Mouse (Mus musculus) adrenal gland, adult 8-10 months (tissue): ENCODE measurements around the gene Igsf23. TPM values are rescaled to one million over a fixed set of nuclear protein-coding genes. Genes with fewer than 3 reads are reported as not detected.
A peak's percentile ranks its signal among the peaks of the same experiment; 100 is the strongest.
"Not testable (repeated sequence)": the region's sequence is repeated elsewhere in the genome, so short reads cannot be mapped to it uniquely, and the experiment has no call there.

Experiments used
- DNase-seq: peaks from one replicate; pipeline ENCODE4 v3.0.0; 2022
- total RNA-seq, 4 experiments: library from RNA; stranded (reverse); gene quantifications; 2 replicates each; pipeline ENCODE4 v1.2.4; 2022

Igsf23 gene
- total RNA-seq, result not detected

DNA sequence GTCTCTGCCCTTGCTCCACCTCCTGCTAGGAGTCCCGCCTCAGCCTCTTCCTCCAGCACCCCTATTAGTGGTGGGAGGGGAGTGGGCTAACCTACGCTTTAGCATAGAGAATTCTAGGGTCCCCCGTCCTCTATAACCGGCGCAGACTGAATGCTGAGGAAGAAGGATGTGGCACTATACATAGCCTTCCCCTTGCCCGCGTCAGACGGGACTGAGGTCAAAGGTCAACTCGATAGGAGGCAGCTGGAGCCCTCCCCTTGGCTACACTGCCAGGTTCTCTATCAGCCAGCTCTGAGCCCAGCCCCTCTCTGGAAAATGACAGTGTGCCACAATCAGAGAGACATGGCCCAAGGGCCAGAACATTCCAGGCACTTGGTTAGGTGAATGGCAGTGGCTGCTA is at the start of gene Igsf23:
TSS of gene Igsf23 (minus strand) at position 168 of the 400 bp plus-strand sequence.
- DNase-seq, result no peak

DNA sequence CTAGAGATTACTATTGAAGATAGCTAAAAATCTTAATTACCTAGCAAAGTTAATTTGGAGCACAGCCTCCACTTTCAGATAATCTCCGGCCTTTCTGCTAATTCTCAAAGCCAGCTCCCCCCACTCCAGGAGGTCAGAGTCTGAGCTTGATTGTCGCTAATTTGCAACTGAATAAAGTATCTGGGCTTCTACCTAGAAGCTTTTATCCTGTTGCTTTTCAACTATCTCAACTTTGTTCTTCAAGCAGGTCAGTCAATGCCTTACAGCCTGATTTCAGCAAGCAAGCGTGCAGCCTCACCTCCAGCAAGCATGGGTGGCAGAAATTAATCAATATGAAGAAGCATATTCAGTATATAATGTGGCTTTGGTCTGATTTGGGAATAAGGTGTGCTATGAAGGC is 46.2 kb upstream of the Igsf23 start:
- DNase-seq, result not testable (repeated sequence)

DNA sequence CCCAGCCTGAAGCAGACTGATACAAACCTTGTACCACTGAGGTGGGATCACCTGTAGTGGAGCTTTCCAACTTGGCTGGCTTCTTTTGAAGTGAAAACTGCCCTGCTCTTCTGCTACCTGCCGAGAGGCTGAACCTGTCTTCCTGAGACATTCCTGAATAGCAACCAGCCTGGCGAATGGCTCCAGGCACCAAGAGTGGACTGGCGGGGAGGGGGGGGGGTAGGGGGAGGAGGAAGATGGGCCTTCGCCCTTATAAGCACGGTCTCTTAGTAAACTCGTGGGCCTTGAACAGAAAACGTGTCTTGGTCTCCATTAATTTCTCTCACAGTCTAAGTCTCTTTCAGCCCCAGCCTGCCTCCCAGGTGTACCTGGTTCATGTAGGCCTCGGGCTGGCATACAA is 40.6 kb upstream of the Igsf23 start, which contains the start of gene Nlrp9b:
TSS of gene Nlrp9b (plus strand) at position 301 of the 400 bp plus-strand sequence.
- not testable (repeated sequence) for DNase-seq

DNA sequence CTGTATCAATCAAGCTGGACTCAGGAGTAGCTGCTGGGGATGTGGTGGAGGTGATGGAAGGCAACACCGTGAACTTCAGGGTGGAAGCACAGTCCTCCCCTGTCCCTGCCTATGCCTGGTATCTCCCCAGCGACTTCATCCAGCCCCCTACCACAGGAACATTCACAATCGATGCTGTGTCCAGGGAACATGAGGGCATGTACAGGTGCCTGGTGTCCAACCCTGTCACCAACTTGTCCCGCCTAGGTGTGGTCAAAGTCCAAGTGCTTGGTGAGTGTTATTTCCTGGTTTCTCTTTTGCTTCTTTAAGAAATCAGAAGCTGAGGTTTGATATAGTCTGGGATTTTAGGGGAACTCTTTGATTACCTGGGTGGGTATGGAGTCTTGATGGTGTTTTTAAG is 21.0 kb upstream of the Igsf23 start:
- DNase-seq, result no peak

DNA sequence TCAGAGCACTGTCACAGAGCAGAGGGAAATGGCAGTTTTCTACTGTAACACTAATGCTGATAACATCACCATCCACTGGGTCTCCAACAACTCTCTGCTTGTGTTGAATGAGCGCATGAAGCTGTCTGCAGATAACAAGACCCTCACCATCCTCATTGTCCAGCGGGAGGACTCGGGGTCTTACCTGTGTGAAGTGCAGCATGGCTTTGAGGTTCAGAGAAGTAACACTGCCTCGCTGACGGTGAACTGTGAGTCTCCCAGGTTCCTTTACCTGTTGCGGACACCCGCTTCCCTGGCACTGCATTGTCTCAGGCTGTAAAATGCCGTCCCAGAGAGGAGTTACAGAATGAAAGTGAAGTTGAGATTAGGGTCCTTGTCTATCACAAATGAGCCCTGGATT is 19.6 kb upstream of the Igsf23 start:
- DNase-seq, result no peak

DNA sequence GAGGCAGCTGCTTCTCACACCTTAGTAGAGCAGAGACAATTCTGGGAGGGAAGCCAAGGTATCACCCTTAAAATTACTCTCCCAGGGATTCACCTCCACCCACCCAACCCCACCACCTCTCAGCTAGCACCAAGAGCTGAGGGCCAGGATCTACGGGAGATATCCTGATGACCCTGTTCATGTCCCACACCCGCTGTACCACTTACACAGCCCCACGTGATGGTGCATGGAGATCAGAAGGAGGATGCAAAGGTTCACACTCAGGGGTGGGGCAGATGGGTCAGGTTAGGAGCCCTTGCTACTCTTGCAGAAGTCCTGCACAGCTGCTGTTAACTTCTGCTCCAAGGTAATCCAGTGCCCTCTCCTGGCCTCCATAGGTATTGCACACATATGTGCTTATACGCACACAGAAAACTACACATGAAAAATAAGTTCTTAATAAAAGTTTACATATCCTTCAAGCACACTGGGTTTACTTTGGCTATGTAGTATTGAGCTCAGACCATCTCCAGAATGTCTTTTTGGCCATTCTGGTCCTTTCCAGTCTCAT is 19.1 kb upstream of the Igsf23 start:
- no peak for DNase-seq

DNA sequence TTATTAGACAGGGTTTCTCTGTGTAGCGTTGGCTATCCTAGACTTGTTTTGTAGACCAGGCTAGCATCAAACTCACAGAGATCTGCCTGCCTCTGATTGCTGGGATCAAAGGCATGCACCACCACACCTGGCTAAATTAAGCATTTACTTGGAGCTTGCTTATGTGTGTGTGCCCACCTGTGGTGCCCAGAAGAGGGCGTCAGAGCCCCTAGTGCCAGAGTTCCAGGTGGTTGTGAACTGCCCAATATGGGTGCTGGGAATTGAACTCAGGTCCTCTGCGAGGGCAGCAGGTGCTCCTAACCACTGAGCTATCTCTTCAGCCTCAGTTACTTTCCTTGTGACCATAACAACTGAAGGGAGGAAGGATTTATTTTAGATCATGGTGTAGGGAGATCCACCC is 18.6 kb upstream of the Igsf23 start:
- no peak for DNase-seq

DNA sequence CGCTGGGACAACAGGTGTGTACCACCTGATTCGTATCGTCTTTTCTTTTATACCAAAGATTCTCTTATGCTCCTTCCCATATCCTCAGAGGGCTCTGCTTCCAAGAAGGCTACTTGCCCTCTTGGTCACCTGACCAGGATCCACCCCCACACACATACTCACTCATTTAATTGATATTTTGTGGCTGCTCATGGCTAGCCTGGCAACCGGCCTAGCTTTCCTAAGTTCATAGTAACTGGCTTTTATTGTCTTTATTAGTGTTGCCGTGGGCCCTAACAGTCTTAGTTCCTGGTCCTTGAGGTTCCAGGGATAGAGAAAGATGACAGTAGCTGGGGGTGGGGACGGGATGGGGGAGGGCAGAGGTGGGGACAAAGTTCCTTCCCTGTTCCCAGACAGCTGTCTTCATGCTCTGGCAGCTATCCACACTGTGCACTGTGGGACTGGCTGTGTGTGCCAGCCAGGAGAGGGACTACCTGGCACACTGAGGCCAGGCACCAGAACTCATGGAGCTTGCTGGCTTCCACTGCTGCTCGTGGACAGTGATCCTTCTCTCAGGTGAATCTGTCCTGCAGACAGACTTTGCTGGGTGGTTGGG is 14.5 kb upstream of the Igsf23 start, which contains the start of gene Ceacam20:
TSS of gene Ceacam20 (plus strand) at position 428 of the 595 bp plus-strand sequence.
- no peak for DNase-seq

DNA sequence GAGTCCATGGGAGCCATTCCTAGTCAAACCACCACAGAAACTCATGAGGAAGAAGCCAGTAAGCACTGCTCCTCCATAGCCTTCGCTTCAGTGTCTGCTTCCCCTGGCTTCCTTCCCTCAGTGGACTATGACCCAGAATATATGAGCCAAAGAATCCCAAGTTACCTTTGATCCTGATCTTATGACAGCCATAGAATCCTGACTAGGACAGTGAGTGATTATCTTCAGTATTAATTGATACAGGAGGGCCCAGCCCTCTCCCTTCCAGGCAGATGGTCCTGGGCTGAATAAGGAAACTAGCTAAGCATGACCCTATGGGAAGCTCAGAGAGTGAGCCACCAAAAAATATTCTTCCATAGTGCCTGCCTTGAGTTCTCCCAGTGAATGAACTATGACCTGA is 11.9 kb upstream of the Igsf23 start:
- no peak for DNase-seq

DNA sequence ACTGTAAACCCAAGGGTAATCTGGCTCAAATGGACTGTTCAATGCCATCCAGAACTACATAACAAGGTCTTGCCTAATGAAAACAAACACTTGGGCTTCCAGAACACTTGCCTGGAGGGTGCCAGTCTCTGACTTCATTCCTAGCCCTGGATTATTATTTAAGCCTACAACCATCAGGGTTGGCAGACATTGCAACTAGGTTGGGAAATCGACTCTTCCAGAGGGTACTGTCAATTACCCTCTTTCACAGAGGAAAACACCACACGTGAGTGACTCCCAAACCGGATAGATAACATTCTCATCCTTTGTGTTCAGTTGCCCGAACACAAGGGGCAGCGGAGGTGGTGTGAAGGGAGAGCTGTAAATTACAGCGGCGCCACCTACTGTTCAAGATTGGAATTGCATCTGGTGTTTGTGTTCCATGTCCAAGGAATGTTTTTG is 5.8 kb upstream of the Igsf23 start:
- peak; percentile 82 for DNase-seq

DNA sequence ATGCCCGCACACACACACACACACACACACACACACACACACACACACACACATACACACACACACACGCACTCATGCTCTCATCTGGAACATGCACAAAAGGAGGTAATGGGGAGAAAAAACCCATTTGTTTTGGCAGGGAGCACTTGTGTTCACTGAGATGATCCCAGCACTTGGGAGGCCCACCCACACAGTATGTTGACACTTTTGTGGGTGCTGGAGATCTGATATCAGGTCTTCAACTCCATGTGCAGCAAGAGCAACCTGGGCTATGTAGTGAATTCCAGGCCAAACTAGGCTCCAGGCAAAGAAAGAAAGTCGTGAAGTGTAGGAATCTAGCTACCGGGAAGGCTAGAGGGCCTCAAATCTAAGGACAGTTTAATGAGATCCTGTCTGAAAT is 5.3 kb upstream of the Igsf23 start:
- no peak for DNase-seq

DNA sequence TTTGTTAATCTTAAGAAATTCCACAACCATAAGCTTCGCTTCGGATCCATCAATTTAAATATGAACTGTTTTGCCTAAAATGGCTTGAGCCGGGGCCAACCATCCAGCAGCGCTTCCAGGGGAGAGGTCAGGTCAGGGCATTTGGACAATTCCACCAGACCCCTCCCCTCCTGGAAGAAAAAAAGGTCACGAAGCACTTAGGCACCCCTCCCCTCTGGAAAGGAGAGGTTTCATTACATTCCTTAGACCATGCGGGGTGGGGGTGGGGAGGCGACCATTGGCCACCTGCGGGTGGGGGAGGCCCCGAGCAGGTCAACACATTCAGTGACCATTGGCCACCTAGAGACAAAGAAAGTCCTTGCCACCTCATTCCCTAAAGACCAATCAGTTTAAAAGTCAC is 2.5 kb upstream of the Igsf23 start:
- DNase-seq, result no peak

DNA sequence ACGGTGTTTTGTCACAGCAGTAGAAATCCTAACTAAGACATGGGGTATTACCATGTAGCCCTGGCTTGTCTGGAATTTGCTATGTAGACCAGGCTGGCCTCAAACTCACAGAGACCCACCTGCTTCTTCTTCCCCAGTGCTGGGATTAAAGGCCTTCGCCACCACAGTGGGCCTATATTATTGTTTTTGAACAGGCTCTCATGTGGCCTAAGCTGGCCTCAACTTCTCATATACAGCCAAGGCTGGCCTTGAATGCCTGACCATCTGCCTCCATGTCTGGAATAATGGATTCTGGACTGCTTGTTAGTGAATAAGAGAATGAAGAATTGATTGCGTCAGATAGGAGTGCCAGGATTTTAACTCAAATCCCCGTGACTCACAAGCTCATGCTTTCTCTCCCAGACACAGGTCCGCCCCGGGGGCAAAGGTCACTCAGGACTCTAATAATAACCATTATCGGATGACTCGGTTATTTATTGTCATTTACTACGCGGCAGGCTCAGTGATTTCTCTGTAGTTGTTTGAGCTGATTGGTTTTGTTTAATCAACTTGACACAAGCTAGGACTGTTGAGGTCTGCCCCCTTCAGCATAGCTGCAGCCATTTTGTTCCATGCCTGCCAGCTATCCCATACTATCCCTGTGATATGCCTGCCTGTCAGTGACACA is 1.9 kb upstream of the Igsf23 start:
- DNase-seq, result peak; percentile 48

DNA sequence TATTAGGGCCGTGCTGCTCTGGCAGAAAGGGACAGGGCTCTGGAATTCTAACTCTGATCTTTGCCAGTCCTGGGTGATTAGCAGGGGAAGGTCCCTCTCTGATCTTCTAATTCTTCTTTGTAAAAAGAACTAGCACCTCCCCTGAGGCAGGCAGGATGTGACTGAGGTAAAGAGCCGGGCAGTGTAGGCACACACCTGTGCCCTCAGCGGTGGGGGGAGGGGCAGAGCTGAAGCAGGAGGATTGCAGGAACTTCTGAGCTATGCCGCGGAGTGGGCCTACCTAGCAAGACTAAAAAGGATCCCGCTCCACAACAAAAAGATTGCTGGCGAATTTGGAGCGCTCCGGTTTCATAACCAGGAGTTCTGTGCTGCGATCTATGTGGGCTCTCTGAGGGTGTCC is 560 bp downstream of the Igsf23 start:
- no peak for DNase-seq

DNA sequence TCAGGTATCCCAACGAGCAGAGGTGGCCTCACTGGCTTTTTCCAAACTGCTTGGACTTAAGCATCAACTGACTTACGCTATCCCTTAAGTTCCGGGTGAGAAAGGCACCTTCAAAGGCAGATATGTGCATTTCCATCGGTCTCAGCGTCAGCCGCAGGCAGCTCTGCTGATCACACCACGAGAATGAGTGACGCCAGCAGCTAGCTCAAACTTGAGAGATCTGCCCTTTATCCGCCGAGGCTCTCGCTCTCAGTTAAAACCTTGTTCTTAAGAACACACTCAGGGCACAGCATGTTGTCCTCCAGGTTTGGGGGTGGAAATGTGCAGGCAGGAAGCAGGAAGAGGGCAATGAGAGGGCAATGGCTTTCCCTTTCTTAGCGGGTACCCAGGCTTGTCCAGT is 1.6 kb downstream of the Igsf23 start:
- no peak for DNase-seq

DNA sequence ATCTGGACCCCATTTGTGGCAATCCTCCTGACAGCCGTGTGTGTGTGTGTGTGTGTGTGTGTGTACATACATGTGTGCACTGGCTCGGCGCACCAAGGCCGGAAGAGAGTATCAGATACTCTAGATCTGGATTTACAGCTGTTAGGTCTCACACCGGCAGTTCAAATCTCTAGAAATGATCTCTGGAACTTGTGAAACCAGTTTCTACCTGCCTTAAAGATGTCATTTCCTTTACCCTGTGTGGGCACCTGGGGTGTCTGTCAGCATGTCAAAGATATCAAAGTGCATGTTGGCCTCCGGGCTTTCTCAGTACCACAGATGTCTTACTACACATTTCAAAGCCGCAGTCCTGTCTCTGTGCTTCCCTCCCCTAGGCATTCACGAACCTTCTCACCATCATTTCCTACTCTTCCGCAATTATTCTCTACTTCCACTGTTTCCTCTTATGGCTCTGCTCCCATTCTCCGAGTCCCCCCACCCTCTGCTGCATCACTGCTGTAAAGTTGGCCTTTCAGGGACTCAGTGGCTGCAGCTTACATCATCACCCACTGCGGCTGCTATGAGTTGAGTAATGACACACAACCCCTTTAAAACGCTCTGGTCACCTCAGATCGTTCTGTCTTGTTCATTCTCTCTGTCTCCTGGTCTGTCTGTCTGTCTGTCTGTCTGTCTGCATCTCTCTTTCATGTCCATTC is 4.6 kb downstream of the Igsf23 start:
- DNase-seq, result no peak

DNA sequence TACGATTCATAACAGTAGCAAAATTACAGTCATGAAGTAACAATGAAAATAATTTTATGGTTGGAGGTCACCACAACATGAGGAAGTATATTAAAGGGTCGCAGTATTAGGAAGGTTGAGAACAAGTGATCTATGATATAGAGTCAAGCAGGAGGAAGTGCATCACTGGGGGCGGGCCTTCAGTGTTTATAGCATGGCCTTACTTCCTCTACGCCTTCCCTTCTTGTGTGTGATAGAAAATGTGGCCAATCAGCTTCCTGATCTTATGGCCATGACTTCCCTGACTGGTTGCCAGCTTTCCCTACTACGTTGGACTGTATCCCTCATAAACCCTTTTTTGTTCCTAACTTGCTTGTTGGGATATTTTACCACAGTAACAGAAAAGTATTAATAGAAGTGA is 5.4 kb downstream of the Igsf23 start:
- no peak for DNase-seq

DNA sequence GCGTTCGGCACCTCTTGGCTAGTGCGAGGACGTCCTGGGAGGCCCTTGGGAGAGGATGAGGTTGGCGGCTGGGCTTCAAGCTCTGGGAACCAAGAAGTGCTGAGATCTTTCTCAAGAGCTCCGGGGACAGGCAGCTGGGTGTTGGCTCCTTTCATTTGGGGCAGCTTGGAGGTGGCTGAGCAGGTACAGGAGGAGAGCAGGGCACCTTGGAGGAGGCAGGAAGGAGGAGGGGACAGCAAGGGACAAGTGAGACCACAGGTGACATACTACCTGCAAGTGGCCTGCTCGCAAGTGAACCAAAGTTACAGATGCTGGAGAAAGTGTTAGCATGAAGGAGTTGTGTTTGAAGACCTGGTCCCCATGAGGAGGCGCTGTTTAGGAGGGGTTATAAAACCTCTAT is 5.8 kb downstream of the Igsf23 start:
- no peak for DNase-seq

DNA sequence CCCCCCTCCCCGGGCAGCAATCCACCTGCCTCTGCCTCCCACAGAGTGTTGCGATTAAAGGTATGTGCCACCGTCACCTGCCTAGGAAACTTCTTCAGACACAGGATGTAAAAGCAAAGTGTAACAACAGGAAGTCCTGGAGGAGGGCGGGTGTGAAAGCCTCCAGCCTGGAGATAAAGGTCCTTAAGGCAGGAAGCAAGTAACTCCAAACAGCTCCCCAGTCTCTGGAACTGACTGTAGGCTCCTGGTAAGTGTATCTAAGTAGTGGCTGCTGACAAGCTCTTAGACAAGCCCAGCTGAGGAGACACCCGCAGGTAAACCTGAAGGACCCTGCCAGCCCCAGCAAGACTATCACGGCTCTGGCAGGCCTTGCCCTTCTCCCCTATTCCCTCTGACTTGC is 10.3 kb downstream of the Igsf23 start:
- DNase-seq, result no peak

DNA sequence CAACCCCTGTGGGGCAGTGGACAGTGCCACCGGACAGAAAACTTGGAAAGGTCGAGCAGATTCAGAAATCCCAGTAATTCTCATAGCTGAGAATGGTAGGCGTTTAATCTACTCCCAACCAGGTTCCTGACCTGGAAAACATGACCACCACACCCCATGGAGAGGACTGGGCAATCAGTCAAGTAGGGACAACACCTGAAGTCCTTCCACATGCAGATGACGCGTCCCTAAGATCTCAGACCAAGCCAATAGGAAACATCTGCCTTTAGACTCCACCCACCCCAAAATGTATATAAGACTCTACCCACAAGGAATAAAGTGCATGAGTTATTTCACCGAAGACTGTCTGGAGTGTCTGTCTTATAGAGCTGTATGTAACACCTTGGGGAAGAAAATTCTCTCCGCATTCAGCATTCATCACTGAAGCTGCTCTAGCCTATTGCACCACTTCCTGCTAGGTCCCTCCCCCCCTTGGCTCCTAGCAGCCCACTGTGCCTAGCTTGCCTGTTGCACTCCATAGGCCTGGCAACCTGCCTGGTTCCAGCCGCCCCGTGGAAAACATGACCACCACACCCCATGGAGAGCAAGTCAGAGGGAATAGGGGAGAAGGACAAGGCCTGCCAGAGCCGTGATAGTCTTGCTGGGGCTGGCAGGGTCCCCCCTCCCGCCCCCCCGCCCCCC is 10.9 kb downstream of the Igsf23 start:
- peak; percentile 67 for DNase-seq

DNA sequence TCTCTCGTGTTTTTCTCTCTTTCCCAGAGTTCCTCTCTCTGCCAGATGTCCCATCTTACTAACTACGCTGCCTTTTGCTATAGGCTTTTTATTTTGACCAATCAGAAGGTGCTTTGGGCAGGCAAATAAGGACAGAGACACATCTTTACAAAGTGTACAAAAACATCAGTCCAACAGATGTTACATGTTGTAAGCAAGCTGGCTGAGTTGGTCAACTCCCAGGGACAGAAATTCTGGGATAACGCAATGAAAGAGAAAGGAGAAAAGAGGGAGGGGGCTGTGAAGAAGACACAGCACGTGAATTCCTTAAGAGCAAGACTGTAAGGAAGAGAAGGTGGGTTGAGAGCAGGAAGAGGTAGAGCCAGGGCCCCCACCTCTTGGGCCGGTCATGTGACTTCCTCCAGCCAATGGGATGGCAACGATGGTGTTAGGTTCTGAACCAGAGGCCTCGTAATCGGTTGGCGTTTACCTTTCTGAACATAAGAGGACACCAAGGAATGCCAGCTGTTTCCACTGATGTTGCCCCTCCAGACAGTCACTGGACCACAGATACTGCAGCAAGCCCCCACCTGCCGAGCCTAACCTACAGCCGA is 13.2 kb downstream of the Igsf23 start:
- no peak for DNase-seq

DNA sequence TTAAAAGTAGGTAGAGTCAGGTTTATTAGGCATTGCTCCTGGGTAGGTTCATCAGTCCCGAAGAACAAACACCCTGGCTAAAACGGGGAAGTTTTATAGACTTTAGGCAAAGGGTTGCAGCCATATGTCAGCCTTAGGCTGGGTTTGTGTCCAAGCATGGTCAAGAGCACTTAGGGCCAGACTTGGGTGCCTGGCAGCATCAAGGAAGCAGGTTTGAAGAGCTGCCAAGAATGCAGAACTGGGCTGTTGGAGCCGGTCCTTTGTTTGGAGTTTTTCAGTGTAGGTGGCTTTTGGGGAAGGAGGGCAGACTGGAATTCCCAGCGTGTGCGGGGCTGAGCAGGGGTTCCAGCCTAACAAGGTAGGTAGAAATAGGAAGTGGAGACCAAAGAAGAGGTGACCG is 14.6 kb downstream of the Igsf23 start:
- DNase-seq, result no peak
